Mouse (Mus musculus): ENCODE measurements around the gene Inha. TPM values are rescaled to one million over a fixed set of nuclear protein-coding genes. Genes with fewer than 3 reads are reported as not detected.

The Inha gene
- polyA plus RNA-seq, 1 experiment from 2014 or later: 1.3 TPM

DNA sequence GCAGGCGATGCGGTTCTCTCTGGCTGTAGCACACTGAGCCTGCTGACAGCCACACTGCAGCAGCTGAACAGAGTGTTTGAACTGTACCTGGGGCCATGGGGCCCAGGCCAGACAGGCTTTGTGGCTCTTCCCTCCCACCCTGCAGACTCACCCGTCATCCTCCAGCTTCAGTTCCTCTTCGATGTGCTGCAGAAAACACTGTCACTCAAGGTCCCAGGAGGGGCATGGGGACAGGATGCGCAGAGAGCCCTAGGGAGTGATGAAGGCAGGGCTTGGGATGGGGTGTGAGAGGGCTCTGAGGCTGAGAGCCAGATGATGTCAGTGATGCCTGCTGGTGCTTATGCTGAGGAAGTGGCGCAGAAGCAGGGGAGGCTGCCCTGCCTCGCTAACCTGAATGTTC lies 17.8 kb downstream of the Inha start:
- peaks cover 5% of the 10 kb centered on the region for H3K36me3 ChIP-seq (ENCODE audit: control insufficient read depth, insufficient read depth, low read length)
- H3K4me1 ChIP-seq (ENCODE audit: control insufficient read depth, insufficient read depth, low read length): no peaks in the 10 kb centered on the region; the same call in 1 of the 2 replicates
- ATAC-seq (ENCODE audit: low FRiP score) (no peak), DNase-seq (ENCODE audit: low spot score, missing footprints) (no peak)
- WGBS: 91% methylated on average over 7 of the region's 7 CpGs
- no peak overlapping the region for H3K4me2 ChIP-seq
- H3K4me3 ChIP-seq (ENCODE audit: low read depth, low read length): no peak overlapping the region
- no peaks in the 10 kb centered on the region for H3K27me3 ChIP-seq (ENCODE audit: control insufficient read depth, insufficient read depth, low read length)
- no peak overlapping the region for H3K9ac ChIP-seq (ENCODE audit: low read length)
- no peak overlapping the region for H3K27ac ChIP-seq (ENCODE audit: low read depth, low read length)
- H3K9me3 ChIP-seq (ENCODE audit: control insufficient read depth, low read length): no peaks in the 10 kb centered on the region

DNA sequence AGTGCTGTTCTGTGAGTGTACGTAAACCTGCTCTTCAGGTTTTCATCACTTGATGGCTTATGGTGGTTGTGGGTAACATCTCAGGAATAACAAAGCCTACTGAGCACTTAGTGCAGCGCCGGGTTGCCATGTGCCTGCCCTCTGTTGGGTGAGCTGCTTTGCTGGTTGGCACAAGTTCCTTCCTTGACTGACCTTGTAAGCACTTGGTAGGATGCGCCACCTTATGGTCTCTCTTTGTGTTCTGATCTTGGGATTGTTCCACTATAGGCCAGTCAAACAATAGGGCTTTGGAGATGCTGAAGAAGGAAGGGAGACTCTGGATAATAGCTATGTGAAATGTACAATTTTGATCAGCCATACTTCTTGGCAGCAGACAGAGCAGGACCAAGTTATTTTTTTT lies 23.7 kb downstream of the Inha start:
- WGBS: 84% methylated on average over 4 of the region's 4 CpGs
- peaks cover 5% of the 10 kb centered on the region for H3K36me3 ChIP-seq (ENCODE audit: control insufficient read depth, insufficient read depth, low read length)

DNA sequence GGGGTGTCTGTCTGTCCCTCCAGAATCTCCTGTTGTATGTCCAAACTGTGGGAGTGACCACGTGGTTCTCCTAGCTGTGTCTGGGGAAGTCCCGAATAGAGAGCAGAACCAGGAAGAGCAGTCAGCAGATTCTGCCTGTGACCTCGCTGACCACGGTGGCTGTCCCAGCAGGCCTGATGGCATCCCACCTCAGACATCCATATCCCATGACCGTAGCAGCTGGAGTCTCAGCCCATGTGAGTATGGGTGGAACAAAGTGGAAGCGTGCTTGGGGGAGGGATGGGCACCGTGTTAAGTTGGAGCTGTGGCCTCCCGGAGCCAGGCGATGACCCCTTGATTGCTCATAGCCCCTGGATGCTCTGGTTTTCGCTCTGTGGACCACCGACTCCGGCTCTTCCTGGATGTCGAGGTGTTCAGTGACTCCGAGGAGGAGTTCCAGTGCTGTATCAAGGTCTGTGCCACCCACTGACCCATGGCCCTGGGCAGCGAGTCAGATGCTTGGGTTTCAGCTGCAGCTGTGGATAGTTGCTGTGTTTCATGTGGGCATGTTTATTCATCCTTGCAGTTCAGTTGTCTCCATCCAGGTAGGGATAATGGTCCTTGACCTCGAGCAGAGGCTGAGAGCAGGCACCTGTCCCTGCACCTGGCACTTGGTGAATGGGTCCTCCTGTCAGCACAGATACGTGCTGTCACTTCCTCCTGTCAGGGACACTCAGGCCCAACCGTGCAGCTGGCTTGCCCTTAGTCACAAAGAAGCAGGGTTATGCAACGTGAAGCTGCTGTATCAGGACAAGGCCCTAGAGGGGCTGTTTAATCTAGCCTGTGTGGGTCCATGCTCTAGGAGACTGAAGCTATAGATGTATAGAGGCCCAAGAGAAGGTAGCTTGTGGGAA lies 25.6 kb downstream of the Inha start:
- no peaks in the 10 kb centered on the region for H3K9me3 ChIP-seq (ENCODE audit: control insufficient read depth, low read length)
- H3K9ac ChIP-seq (ENCODE audit: low read length): no peak overlapping the region
- no peak for DNase-seq (ENCODE audit: low spot score, missing footprints)
- WGBS: 90% methylated on average over 19 of the region's 19 CpGs
- H3K27ac ChIP-seq (ENCODE audit: low read depth, low read length): no peak overlapping the region
- ATAC-seq (ENCODE audit: low FRiP score): no peak
- H3K4me3 ChIP-seq (ENCODE audit: low read depth, low read length): no peak overlapping the region
- no peaks in the 10 kb centered on the region; the same call in 1 of the 2 replicates for H3K36me3 ChIP-seq (ENCODE audit: control insufficient read depth, insufficient read depth, low read length)
- no peaks in the 10 kb centered on the region for H3K27me3 ChIP-seq (ENCODE audit: control insufficient read depth, insufficient read depth, low read length)
- H3K4me1 ChIP-seq (ENCODE audit: control insufficient read depth, insufficient read depth, low read length): no peaks in the 10 kb centered on the region
- no peak overlapping the region for H3K4me2 ChIP-seq

More for the DNA sequence above, 23.7 kb downstream of the Inha start:
- no peaks in the 10 kb centered on the region for H3K4me1 ChIP-seq (ENCODE audit: control insufficient read depth, insufficient read depth, low read length)
- no peak overlapping the region for H3K9ac ChIP-seq (ENCODE audit: low read length)
- no peak overlapping the region for H3K4me3 ChIP-seq (ENCODE audit: low read depth, low read length)
- no peaks in the 10 kb centered on the region for H3K27me3 ChIP-seq (ENCODE audit: control insufficient read depth, insufficient read depth, low read length)
- ATAC-seq (ENCODE audit: low FRiP score) (no peak), DNase-seq (ENCODE audit: low spot score, missing footprints) (peak; percentile 19)
- H3K27ac ChIP-seq (ENCODE audit: low read depth, low read length): no peak overlapping the region
- H3K4me2 ChIP-seq: no peak overlapping the region
- no peaks in the 10 kb centered on the region for H3K9me3 ChIP-seq (ENCODE audit: control insufficient read depth, low read length)

DNA sequence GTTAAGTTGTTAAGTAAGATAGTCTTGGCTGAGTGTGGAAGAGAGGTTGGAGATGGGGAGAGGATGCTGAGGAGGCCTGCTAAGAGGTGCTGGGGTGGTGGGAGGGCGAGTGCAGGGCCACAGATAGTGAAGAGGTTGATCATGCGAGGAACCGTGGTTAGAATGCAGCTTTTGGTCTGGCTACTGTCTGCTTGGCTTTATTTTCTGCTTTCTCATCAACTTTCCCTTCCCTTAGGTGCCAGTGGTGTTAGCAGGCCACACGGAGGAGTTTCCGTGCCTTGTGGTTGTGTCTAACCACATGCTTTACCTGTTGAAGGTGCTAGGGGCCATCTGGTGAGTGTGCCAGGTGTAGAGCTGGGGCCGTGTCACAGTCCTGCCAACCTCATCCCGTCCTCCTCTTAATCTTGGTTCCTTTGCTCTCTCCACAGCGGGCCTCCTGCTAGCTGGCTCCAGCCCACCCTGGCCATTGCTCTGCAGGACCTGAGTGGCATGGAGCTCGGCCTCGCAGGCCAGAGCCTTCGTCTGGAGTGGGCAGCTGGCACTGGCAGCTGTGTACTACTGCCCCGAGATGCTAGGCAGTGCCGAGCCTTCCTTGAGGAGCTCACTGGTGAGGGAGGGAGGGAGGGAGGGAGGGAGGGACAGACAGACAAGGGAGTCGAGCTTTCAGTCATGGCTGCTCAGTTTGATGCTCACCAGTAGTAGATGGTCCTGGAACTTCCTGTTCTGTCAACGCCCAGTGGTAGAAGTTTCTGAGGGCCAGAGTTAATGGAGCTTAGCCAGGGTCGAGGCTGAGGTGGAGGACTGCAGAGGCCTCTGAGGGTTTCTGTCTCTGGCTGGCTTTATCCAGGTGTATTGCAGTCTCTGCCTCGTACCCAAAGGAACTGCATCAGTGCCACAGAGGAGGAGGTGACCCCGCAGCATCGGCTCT lies 26.7 kb downstream of the Inha start:
- no peak overlapping the region for H3K27ac ChIP-seq (ENCODE audit: low read depth, low read length)
- no peak overlapping the region for H3K4me2 ChIP-seq
- H3K9me3 ChIP-seq (ENCODE audit: control insufficient read depth, low read length): no peaks in the 10 kb centered on the region
- no peak overlapping the region for H3K9ac ChIP-seq (ENCODE audit: low read length)
- no peaks in the 10 kb centered on the region for H3K4me1 ChIP-seq (ENCODE audit: control insufficient read depth, insufficient read depth, low read length)
- WGBS: 87% methylated on average over 19 of the region's 19 CpGs
- H3K27me3 ChIP-seq (ENCODE audit: control insufficient read depth, insufficient read depth, low read length): no peaks in the 10 kb centered on the region
- no peak for ATAC-seq (ENCODE audit: low FRiP score)
- peak; percentile 35 for DNase-seq (ENCODE audit: low spot score, missing footprints)
- no peaks in the 10 kb centered on the region; the same call in 1 of the 2 replicates for H3K36me3 ChIP-seq (ENCODE audit: control insufficient read depth, insufficient read depth, low read length)
- H3K4me3 ChIP-seq (ENCODE audit: low read depth, low read length): no peak overlapping the region

DNA sequence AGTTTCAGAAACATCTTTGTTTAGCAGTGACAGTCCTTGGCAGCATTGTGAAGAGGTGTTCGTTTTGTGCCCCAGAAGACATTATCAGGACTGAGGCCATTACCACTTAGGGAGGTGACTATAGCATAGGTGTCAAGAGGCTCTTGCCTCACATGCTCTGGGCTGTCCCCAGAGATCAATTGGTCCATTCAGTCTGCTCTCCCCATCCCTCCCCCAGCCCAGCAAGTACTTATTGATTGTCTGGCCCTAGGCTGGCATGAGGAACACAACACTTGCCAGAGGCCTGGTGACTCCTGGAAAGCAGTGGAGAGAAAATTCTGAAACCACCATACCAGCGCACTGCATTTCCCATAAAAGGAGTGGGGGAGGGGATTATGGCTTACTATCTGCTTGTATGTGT lies 30.7 kb downstream of the Inha start:
- WGBS: 85% methylated on average over 2 of the region's 2 CpGs

DNA sequence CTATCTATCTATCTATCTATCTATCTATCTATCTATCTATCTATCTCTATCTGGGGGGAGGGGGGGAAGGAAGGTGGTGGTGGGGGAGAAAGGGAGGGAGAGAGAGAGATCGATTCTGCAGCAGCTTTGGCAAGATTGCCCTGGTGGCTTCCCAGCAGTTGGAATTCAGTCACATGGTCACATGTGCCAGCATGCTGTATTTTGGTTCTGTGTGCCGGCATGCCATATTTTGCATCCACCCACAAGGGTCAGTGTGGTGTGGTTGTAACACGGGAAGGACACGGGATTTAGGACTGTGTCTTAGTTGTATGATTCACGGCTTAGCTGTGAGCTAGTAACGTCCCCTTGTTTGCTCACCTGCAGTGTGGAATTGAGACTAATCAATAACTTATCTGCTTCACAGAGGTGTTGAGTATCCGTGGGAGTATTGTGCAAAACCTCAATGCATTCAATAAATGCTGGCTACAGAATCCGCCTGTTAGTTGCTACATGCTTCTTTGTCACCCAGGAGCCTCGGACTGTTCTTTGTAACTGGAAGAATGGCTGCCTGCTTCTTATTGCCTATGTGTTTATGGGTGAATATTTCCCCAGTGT lies 31.8 kb downstream of the Inha start:
- Histone ChIP-seq H3K9me3 (ENCODE audit: control insufficient read depth, low read length) (no peaks in the 10 kb centered on the region), H3K36me3 (ENCODE audit: control insufficient read depth, insufficient read depth, low read length) (no peaks in the 10 kb centered on the region), H3K27me3 (ENCODE audit: control insufficient read depth, insufficient read depth, low read length) (no peaks in the 10 kb centered on the region), H3K4me3 (ENCODE audit: low read depth, low read length) (no peak overlapping the region), H3K4me2 (no peak overlapping the region), H3K4me1 (ENCODE audit: control insufficient read depth, insufficient read depth, low read length) (no peaks in the 10 kb centered on the region), H3K9ac (ENCODE audit: low read length) (no peak overlapping the region), H3K27ac (ENCODE audit: low read depth, low read length) (no peak overlapping the region)
- ATAC-seq (ENCODE audit: low FRiP score) (no peak), DNase-seq (ENCODE audit: low spot score, missing footprints) (peak; percentile 73)
- 89% methylated on average over 9 of the region's 9 CpGs for WGBS

More for the DNA sequence above, 30.7 kb downstream of the Inha start:
- Histone ChIP-seq H3K4me1 (ENCODE audit: control insufficient read depth, insufficient read depth, low read length) (no peaks in the 10 kb centered on the region), H3K36me3 (ENCODE audit: control insufficient read depth, insufficient read depth, low read length) (no peaks in the 10 kb centered on the region), H3K27me3 (ENCODE audit: control insufficient read depth, insufficient read depth, low read length) (no peaks in the 10 kb centered on the region), H3K9me3 (ENCODE audit: control insufficient read depth, low read length) (no peaks in the 10 kb centered on the region), H3K9ac (ENCODE audit: low read length) (no peak overlapping the region), H3K4me3 (ENCODE audit: low read depth, low read length) (no peak overlapping the region), H3K4me2 (no peak overlapping the region), H3K27ac (ENCODE audit: low read depth, low read length) (no peak overlapping the region)
- ATAC-seq (ENCODE audit: low FRiP score) (no peak), DNase-seq (ENCODE audit: low spot score, missing footprints) (no peak)

DNA sequence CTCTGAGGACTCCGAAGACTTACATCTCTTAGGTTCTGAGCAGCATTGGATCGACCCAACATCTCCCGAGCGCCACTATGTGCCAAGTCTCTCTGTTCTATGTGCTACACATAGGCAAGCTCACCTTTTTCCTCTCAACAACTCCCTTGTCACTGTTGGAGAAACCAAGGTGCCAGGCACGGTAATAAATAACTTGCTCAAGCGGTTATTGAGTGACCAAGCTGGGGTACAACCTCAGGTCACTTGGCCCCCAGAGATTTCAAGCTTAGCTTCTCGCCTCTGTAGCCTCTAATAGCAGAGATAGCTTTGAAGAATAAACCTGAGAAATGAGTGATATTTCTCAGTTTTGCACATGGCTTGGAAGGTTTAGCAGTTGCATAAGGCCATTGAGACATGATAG lies 34.6 kb downstream of the Inha start:
- WGBS: 93% methylated on average over 7 of the region's 7 CpGs
- H3K9me3 ChIP-seq (ENCODE audit: control insufficient read depth, low read length): no peaks in the 10 kb centered on the region
- DNase-seq (ENCODE audit: low spot score, missing footprints) (peak; percentile 56), ATAC-seq (ENCODE audit: low FRiP score) (no peak)
- no peak overlapping the region for H3K9ac ChIP-seq (ENCODE audit: low read length)
- H3K4me1 ChIP-seq (ENCODE audit: control insufficient read depth, insufficient read depth, low read length): peaks cover 4% of the 10 kb centered on the region
- H3K27ac ChIP-seq (ENCODE audit: low read depth, low read length): no peak overlapping the region
- no peak overlapping the region for H3K4me2 ChIP-seq
- H3K36me3 ChIP-seq (ENCODE audit: control insufficient read depth, insufficient read depth, low read length): no peaks in the 10 kb centered on the region
- H3K4me3 ChIP-seq (ENCODE audit: low read depth, low read length): no peak overlapping the region
- no peaks in the 10 kb centered on the region for H3K27me3 ChIP-seq (ENCODE audit: control insufficient read depth, insufficient read depth, low read length)

DNA sequence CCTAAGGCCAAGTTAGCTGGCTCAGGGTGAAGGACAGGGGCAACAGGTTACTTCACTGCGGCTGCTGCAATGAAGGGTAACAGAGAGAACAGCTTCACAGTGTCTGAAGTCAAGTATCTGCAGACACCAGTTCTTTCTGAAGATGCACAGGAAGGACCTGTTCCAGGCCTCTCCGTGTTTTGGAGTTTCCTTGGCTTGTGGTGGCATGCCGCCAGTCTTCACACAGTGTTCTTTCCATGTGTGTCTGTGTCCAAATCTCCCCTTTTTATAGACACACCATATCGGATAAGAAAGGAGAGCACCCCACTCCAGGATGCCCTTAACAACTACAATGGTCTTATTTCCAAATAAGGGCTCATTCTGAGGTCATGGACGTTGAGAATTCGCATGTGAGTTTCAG lies 37.5 kb downstream of the Inha start:
- H3K36me3 ChIP-seq (ENCODE audit: control insufficient read depth, insufficient read depth, low read length): no peaks in the 10 kb centered on the region
- DNase-seq (ENCODE audit: low spot score, missing footprints) (no peak), ATAC-seq (ENCODE audit: low FRiP score) (no peak)
- no peak overlapping the region for H3K9ac ChIP-seq (ENCODE audit: low read length)
- no peaks in the 10 kb centered on the region for H3K9me3 ChIP-seq (ENCODE audit: control insufficient read depth, low read length)
- H3K4me2 ChIP-seq: no peak overlapping the region
- no peak overlapping the region for H3K27ac ChIP-seq (ENCODE audit: low read depth, low read length)
- peaks cover 8% of the 10 kb centered on the region for H3K4me1 ChIP-seq (ENCODE audit: control insufficient read depth, insufficient read depth, low read length)
- H3K4me3 ChIP-seq (ENCODE audit: low read depth, low read length): no peak overlapping the region
- WGBS: 90% methylated on average over 6 of the region's 6 CpGs
- no peaks in the 10 kb centered on the region for H3K27me3 ChIP-seq (ENCODE audit: control insufficient read depth, insufficient read depth, low read length)

Data from midbrain, embryonic 11.5 days (tissue).